Mouse (Mus musculus): ENCODE data around the gene Sowaha. TPM values are rescaled to one million over a fixed set of nuclear protein-coding genes. Genes with fewer than 3 reads are reported as not detected.

Sowaha gene
- 10.6 and 13.9 TPM in 2 replicates for polyA plus RNA-seq (2012; rRNA removed)

DNA sequence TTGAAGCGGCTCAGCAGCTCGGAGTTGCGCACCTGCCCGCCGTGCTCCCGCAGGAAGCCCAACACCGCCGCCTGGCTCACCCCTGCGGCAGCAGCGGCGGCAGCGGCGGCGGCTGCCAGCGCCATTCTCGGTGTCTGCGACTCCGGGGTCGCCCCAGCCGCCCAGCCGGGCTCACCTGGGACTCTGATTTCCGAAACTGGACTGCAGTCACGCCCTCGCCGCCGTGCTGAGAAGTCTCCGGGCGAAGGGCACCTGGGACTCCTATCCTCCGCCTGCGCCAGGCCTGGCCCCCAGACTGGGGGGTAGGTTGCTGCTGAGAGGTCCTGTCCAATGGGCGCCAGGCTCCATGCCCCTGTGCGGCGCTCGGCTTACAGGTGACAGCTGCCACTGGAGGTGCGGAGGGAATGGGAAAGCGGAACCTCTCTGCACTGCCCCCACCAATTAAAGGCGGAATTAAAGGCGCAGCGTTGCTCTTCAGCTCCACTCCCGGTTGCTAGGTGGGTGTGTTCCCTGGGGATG is at the start of gene Sowaha, which contains the start of gene Gm9945:
Sowaha (minus strand) TSS at position 492 of the 519 bp plus-strand sequence.
Gm9945 (plus strand) TSS at position 384 of the 519 bp plus-strand sequence.
- H3K4me3 ChIP-seq (ENCODE audit: extremely low read depth, insufficient read depth, insufficient read length): peak within 1 kb of the TSS; percentile 55
- no peak for TF ChIP-seq CTCF (IDR thresholded peaks at IDR 0.05; ENCODE audit: extremely low read depth, insufficient read depth, insufficient read length, insufficient replicate concordance)
- H3K36me3 ChIP-seq (ENCODE audit: control insufficient read depth, insufficient read depth, low read length): no peaks in the 10 kb centered on the region
- H3K27me3 ChIP-seq (ENCODE audit: control insufficient read depth, insufficient read depth, low read length): peaks cover 21% of the 10 kb centered on the region
- peaks cover 13% of the 10 kb centered on the region for H3K4me1 ChIP-seq (ENCODE audit: control insufficient read depth, insufficient read depth, insufficient read length)
- H3K27ac ChIP-seq (ENCODE audit: insufficient read depth, low read length): peak within 1 kb of the TSS; percentile 51; the same call in 1 of the 2 replicates
- WGBS: 2% methylated on average over 40 of the region's 40 CpGs
- DNase-seq (ENCODE audit: low read depth in 1 of 2, low spot score in 2 of 2): no peak

DNA sequence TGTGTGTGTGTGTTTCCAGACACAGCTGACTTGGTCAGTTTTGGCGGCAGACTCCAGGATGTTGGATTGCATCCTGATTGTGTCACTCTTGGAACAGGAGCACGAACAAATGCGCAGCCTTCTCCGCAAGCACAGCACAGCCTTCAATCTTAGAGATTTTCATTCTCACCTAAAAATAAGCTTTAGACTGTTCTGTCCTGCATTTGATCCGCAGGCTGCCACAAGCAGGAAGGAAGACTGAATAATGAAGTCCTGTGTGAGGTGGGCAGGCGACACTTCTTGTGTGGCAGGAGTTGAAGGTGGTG is 49.1 kb upstream of the Sowaha start:
- 56% methylated on average over 6 of the region's 6 CpGs for WGBS
- Histone ChIP-seq H3K4me1 (ENCODE audit: control insufficient read depth, insufficient read depth, insufficient read length) (no peaks in the 10 kb centered on the region), H3K27ac (ENCODE audit: insufficient read depth, low read length) (no peak overlapping the region), H3K4me3 (ENCODE audit: extremely low read depth, insufficient read depth, insufficient read length) (no peak overlapping the region), H3K27me3 (ENCODE audit: control insufficient read depth, insufficient read depth, low read length) (no peaks in the 10 kb centered on the region), H3K36me3 (ENCODE audit: control insufficient read depth, insufficient read depth, low read length) (no peaks in the 10 kb centered on the region)
- DNase-seq (ENCODE audit: low read depth in 1 of 2, low spot score in 2 of 2): no peak
- TF ChIP-seq POLR2A (IDR thresholded peaks at IDR 0.05; ENCODE audit: low read depth, low read length) (no peak), CTCF (IDR thresholded peaks at IDR 0.05; ENCODE audit: extremely low read depth, insufficient read depth, insufficient read length, insufficient replicate concordance) (no peak)

DNA sequence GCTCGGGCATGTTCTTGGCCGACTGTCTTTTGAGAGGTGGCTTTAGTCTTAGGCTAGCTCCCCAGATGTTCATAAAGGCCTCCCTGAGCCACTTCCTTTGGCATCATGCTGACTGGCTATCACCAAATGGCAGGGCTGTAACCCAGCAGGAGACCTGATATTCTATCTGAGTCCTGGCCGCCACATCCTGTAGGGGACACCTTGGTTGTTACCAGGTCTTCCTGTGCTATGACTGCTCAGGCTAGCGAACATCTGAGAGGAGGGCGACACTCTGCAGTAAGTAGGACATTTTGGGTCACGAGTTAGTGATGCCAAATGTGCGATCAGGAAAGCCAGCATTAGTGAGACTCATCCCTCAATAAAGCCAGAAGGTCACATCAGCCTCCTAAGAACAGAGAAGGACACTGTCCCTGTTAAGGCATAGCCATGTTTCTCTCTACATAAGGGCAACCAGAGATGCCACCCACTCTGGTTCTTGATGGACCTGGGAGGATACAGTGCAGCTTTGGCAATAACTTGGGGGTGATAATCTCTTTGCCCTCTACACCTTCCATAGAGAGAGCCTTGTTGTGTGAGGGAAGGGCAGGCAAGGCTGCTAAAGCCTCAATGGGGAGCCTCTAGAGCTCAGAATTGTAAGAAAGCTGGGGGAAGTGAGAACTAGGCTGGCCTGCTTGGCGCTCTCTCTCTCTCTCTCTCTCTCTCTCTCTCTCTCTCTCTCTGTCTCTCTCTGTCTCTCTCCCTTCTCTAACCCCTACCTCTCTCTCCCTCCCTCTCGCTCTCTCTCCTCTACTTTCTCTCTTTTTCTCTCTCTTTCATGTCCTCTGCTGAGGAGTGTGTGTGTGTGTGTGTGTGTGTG is 48.6 kb upstream of the Sowaha start:
- no peak overlapping the region for H3K4me3 ChIP-seq (ENCODE audit: extremely low read depth, insufficient read depth, insufficient read length)
- no peaks in the 10 kb centered on the region for H3K4me1 ChIP-seq (ENCODE audit: control insufficient read depth, insufficient read depth, insufficient read length)
- 63% methylated on average over 9 of the region's 9 CpGs for WGBS

DNA sequence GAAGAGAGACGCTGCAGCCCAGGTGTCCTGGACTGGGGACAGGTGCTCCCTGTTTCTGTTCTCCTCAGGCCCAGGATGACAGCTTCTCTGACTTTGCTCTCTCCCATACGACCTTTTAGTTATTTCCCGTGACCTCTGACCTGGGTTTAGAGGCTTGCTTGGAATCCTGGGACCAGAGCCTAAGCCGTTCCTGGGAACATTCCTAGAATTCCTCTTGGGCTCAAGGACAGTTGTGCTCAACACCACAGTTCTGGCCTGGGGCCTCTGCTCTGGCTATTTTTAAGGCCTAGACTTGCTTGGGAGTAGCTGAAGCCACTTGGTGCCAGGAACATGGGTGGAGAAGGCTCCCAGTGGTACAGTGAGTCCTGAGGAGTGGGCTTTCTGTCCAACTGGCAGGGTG is 45.4 kb upstream of the Sowaha start:
- 85% methylated on average over 4 of the region's 4 CpGs for WGBS
- Histone ChIP-seq H3K27ac (ENCODE audit: insufficient read depth, low read length) (no peak overlapping the region; the same call in 1 of the 2 replicates), H3K27me3 (ENCODE audit: control insufficient read depth, insufficient read depth, low read length) (no peaks in the 10 kb centered on the region), H3K4me1 (ENCODE audit: control insufficient read depth, insufficient read depth, insufficient read length) (no peaks in the 10 kb centered on the region), H3K36me3 (ENCODE audit: control insufficient read depth, insufficient read depth, low read length) (no peaks in the 10 kb centered on the region), H3K4me3 (ENCODE audit: extremely low read depth, insufficient read depth, insufficient read length) (no peak overlapping the region)
- no peak for DNase-seq (ENCODE audit: low read depth in 1 of 2, low spot score in 2 of 2)
- no peak for TF ChIP-seq POLR2A (IDR thresholded peaks at IDR 0.05; ENCODE audit: low read depth, low read length)
- TF ChIP-seq CTCF (IDR thresholded peaks at IDR 0.05; ENCODE audit: extremely low read depth, insufficient read depth, insufficient read length, insufficient replicate concordance): no peak

More for the DNA sequence above, 48.6 kb upstream of the Sowaha start:
- H3K36me3 ChIP-seq (ENCODE audit: control insufficient read depth, insufficient read depth, low read length): no peaks in the 10 kb centered on the region
- TF ChIP-seq POLR2A (IDR thresholded peaks at IDR 0.05; ENCODE audit: low read depth, low read length): no peak
- TF ChIP-seq CTCF (IDR thresholded peaks at IDR 0.05; ENCODE audit: extremely low read depth, insufficient read depth, insufficient read length, insufficient replicate concordance): no peak
- DNase-seq (ENCODE audit: low read depth in 1 of 2, low spot score in 2 of 2): no peak
- no peaks in the 10 kb centered on the region for H3K27me3 ChIP-seq (ENCODE audit: control insufficient read depth, insufficient read depth, low read length)
- no peak overlapping the region for H3K27ac ChIP-seq (ENCODE audit: insufficient read depth, low read length)

DNA sequence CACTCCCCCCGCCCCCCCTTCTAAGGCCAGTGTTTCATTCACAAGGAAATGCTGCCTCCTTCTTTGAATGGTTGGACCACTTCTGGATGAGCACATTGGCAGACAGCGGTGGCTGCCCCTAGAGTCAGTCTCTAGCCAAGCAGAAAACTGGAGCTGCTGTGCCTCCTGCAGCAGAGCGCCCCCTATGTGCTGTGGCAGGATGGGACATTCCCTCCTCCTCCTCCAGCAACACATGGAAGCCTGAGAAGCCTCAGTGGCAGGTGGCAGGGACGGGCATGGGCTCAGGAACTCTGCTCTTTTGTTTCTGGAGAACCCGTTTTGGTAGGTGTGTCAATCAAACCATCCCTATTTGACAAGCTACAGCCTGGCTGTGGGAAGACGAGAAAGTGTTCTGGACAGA is 44.8 kb upstream of the Sowaha start:
- no peak overlapping the region for H3K27ac ChIP-seq (ENCODE audit: insufficient read depth, low read length)
- H3K36me3 ChIP-seq (ENCODE audit: control insufficient read depth, insufficient read depth, low read length): no peaks in the 10 kb centered on the region
- H3K4me3 ChIP-seq (ENCODE audit: extremely low read depth, insufficient read depth, insufficient read length): no peak overlapping the region
- H3K27me3 ChIP-seq (ENCODE audit: control insufficient read depth, insufficient read depth, low read length): peaks cover 3% of the 10 kb centered on the region; the same call in 1 of the 2 replicates
- no peaks in the 10 kb centered on the region for H3K4me1 ChIP-seq (ENCODE audit: control insufficient read depth, insufficient read depth, insufficient read length)
- DNase-seq (ENCODE audit: low read depth in 1 of 2, low spot score in 2 of 2): no peak
- WGBS: 85% methylated on average over 6 of the region's 6 CpGs
- TF ChIP-seq POLR2A (IDR thresholded peaks at IDR 0.05; ENCODE audit: low read depth, low read length): no peak
- TF ChIP-seq CTCF (IDR thresholded peaks at IDR 0.05; ENCODE audit: extremely low read depth, insufficient read depth, insufficient read length, insufficient replicate concordance): no peak

DNA sequence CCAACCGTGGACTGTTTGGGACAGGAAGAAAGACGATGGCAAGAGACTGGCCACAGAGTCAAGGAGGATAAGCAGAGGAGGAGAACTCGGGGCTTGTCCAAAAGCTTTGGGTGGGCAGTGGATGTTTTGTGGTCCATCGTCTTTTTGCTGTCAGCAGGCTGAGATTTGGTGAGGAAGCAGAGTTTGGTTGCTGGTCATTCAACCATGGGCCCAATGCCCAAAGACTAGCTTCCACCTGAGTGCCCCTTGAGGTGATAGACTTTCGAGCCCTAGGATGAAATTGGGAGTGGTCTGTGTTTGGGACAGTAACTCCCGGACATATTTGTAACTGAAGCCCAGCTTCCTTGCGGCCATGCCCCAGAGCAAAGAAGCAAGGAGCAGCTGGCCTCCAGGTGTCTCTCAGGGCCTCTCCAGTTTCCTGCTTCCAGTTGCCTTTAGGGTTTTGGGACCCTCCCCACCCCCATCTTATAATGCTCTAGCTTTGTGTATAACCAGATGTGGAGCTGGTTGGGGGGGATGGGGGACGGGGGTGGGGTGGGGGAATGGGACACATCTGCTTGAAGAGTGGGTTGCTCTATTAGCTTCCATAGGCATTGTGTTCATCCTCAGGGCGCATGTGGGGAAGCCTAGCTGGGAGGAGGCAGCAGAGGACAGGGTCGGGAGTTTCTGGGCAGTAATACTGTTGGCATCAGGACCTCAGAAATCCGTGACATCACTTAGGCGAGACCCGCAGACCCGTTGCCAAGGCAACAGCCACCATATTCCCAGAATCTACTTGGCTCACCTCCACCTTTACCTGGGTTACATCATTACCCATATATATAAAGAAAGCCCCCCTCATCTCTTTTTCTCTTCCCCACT is 43.7 kb upstream of the Sowaha start:
- Histone ChIP-seq H3K36me3 (ENCODE audit: control insufficient read depth, insufficient read depth, low read length) (no peaks in the 10 kb centered on the region), H3K4me3 (ENCODE audit: extremely low read depth, insufficient read depth, insufficient read length) (no peak overlapping the region), H3K27me3 (ENCODE audit: control insufficient read depth, insufficient read depth, low read length) (peaks cover 7% of the 10 kb centered on the region), H3K4me1 (ENCODE audit: control insufficient read depth, insufficient read depth, insufficient read length) (peaks cover 5% of the 10 kb centered on the region), H3K27ac (ENCODE audit: insufficient read depth, low read length) (no peak overlapping the region)
- no peak for TF ChIP-seq CTCF (IDR thresholded peaks at IDR 0.05; ENCODE audit: extremely low read depth, insufficient read depth, insufficient read length, insufficient replicate concordance)
- DNase-seq (ENCODE audit: low read depth in 1 of 2, low spot score in 2 of 2): no peak
- WGBS: 86% methylated on average over 14 of the region's 14 CpGs

All from spleen, adult 2 months (tissue).